Mouse (Mus musculus) thymus, postnatal 36 days (tissue): ENCODE results near the gene Lsm2.
"Not testable (repeated sequence)": the region's sequence is repeated elsewhere in the genome, so short reads cannot be mapped to it uniquely, and the experiment has no call there.

Experiments
- DNase-seq, 2 experiments: peaks; one replicate each; pipeline ENCODE4 v3.0.0; 2022; ENCODE audit warnings: mixed read lengths in 2 of 2

The Lsm2 gene

GRCm38 (mm10) chr17:34957291-34957690 lies 24.4 kb upstream of the Lsm2 start:
- not testable (repeated sequence) for DNase-seq

- DNase-seq, result not testable (repeated sequence)
Measured at GRCm38 (mm10) chr17:34957966-34958365, 23.7 kb upstream of the Lsm2 start.

GRCm38 (mm10) chr17:34958734-34959129 lies 22.9 kb upstream of the Lsm2 start:
- not testable (repeated sequence) for DNase-seq

GRCm38 (mm10) chr17:34959130-34959778 lies 22.4 kb upstream of the Lsm2 start, which contains the start of gene Hspa1b:
Hspa1b (minus strand) TSS chr17:34959238.
- DNase-seq, result peak; percentile 79 to 80

- no peak for DNase-seq
Measured at GRCm38 (mm10) chr17:34959881-34960515, 21.7 kb upstream of the Lsm2 start.

GRCm38 (mm10) chr17:34960702-34961493 lies 20.8 kb upstream of the Lsm2 start:
- DNase-seq, result no peak

- DNase-seq, result no peak
Measured at GRCm38 (mm10) chr17:34962125-34962524, 19.5 kb upstream of the Lsm2 start.

- DNase-seq, result no peak
Measured at GRCm38 (mm10) chr17:34962841-34963240, 18.8 kb upstream of the Lsm2 start.

GRCm38 (mm10) chr17:34964640-34965049 lies 17.0 kb upstream of the Lsm2 start:
- no peak for DNase-seq

GRCm38 (mm10) chr17:34965627-34966026 lies 16.0 kb upstream of the Lsm2 start:
- DNase-seq, result no peak

- not testable (repeated sequence) for DNase-seq
Measured at GRCm38 (mm10) chr17:34969822-34970221, 11.8 kb upstream of the Lsm2 start, which contains the start of gene Gm20481. Gm20481 (plus strand) TSS chr17:34969912.

GRCm38 (mm10) chr17:34970850-34971249 lies 10.8 kb upstream of the Lsm2 start:
- not testable (repeated sequence) for DNase-seq

- DNase-seq, result not testable (repeated sequence)
Measured at GRCm38 (mm10) chr17:34971694-34972068, 10.0 kb upstream of the Lsm2 start.

GRCm38 (mm10) chr17:34972069-34972749 lies 9.5 kb upstream of the Lsm2 start, which contains the start of the genes Hspa1a and Hspa1l:
Hspa1a (minus strand) TSS chr17:34972156.
Hspa1l (plus strand) TSS chr17:34972703.
- peak; percentile 64 to 65 for DNase-seq

GRCm38 (mm10) chr17:34975581-34976492 lies 5.8 kb upstream of the Lsm2 start:
- DNase-seq, result no peak

- no peak for DNase-seq
Measured at GRCm38 (mm10) chr17:34977000-34977399, 4.7 kb upstream of the Lsm2 start.

- no peak for DNase-seq
Measured at GRCm38 (mm10) chr17:34978239-34978638, 3.4 kb upstream of the Lsm2 start.

GRCm38 (mm10) chr17:34979631-34980030 lies 2.0 kb upstream of the Lsm2 start:
- DNase-seq, result no peak

- no peak for DNase-seq
Measured at GRCm38 (mm10) chr17:34980655-34981054, 1.0 kb upstream of the Lsm2 start.

GRCm38 (mm10) chr17:34982328-34982727 lies 666 bp downstream of the Lsm2 start:
- no peak for DNase-seq

- DNase-seq, result no peak
Measured at GRCm38 (mm10) chr17:34984218-34984617, 2.6 kb downstream of the Lsm2 start.

GRCm38 (mm10) chr17:34994751-34995150 lies 13.1 kb downstream of the Lsm2 start:
- DNase-seq, result no peak
